Mouse (Mus musculus): ENCODE data around the gene Gm10322.

- TF ChIP-seq POLR2A (IDR thresholded peaks at IDR 0.05; ENCODE audit: extremely low read depth, insufficient read depth, low read length) (no peak), CTCF (IDR thresholded peaks at IDR 0.05; ENCODE audit: extremely low read depth, insufficient read depth, low read length) (no peak)
Measured at GRCm38 (mm10) chr10:59580593-59581149, 35.2 kb upstream of the Gm10322 start.
